Mouse (Mus musculus) ES-E14 (cell line): Measurements from ENCODE around the gene Robo1. TPM values are rescaled to one million over a fixed set of nuclear protein-coding genes. Genes with fewer than 3 reads are reported as not detected.

Experiments
- DNase-seq: peaks from one replicate; pipeline ENCODE4 v3.0.0-alpha.2; 2013; ENCODE audit warnings: low read depth, low spot score
- H3K27ac ChIP-seq: 2 replicates; pipeline ENCODE4 v1.5.1; 2012; ENCODE audit warnings: low read depth, mild to moderate bottlenecking, low read length, moderate library complexity, mixed read lengths; ENCODE audit not compliant: poor library complexity, insufficient read depth, severe bottlenecking
- H3K36me3 ChIP-seq: 2 replicates; pipeline ENCODE4 v1.6.1; 2012; ENCODE audit warnings: mild to moderate bottlenecking, low read length, moderate library complexity, mixed read lengths; ENCODE audit not compliant: control insufficient read depth, poor library complexity, insufficient read depth, severe bottlenecking
- H3K4me1 ChIP-seq, 2 experiments: fragments of 150-350 bp in 1 of 2; sonication (generic) in 1 of 2; 2 replicates each; pipeline ENCODE4 v1.6.1; 2012; ENCODE audit warnings: low read length in 2 of 2, mild to moderate bottlenecking in 1 of 2, mixed read lengths in 1 of 2; ENCODE audit not compliant: control insufficient read depth in 2 of 2, insufficient read depth in 2 of 2, poor library complexity in 1 of 2
- H3K4me3 ChIP-seq, 2 experiments: fragments of 150-350 bp in 1 of 2; sonication (generic) in 1 of 2; 2 replicates each; pipeline ENCODE4 v1.5.1; 2012; ENCODE audit warnings: low read length in 2 of 2, low read depth in 1 of 2, mild to moderate bottlenecking in 1 of 2, mixed read lengths in 1 of 2; ENCODE audit not compliant: insufficient read depth in 1 of 2, poor library complexity in 1 of 2, severe bottlenecking in 1 of 2
- H3K9ac ChIP-seq: 2 replicates; pipeline ENCODE4 v1.6.1; 2012; ENCODE audit warnings: low read depth, mild to moderate bottlenecking, low read length, mixed read lengths; ENCODE audit not compliant: poor library complexity, insufficient read depth, severe bottlenecking
- H3K9me3 ChIP-seq: fragments of 150-350 bp; sonication (generic); 2 replicates; pipeline ENCODE4 v1.6.1; 2012; ENCODE audit warnings: low read depth, mild to moderate bottlenecking, low read length; ENCODE audit not compliant: control insufficient read depth, insufficient read depth
- CHD2 ChIP-seq: IDR thresholded peaks from 2 replicates; pipeline ENCODE4 v1.6.1; 2014; ENCODE audit warnings: mild to moderate bottlenecking, low read depth, low read length, inconsistent platforms
- HCFC1 ChIP-seq: IDR thresholded peaks from 2 replicates; pipeline ENCODE4 v1.6.1; 2012; ENCODE audit warnings: low read length, inconsistent platforms, borderline replicate concordance; ENCODE audit not compliant: insufficient read depth
- MAFK ChIP-seq: IDR thresholded peaks from 2 replicates; pipeline ENCODE4 v1.6.1; 2014; ENCODE audit warnings: mild to moderate bottlenecking, low read depth, low read length, inconsistent platforms; ENCODE audit not compliant: insufficient read depth
- ZC3H11A ChIP-seq: IDR thresholded peaks from 2 replicates; pipeline ENCODE4 v1.6.1; 2012; ENCODE audit warnings: low read depth, mild to moderate bottlenecking, inconsistent platforms, low read length, borderline replicate concordance
- ZNF384 ChIP-seq: IDR thresholded peaks from 2 replicates; pipeline ENCODE4 v1.6.1; 2012; ENCODE audit warnings: low read depth, low read length, inconsistent platforms
- in situ Hi-C, 2 experiments: fragments of 600-800 bp; cut with MboI; formaldehyde crosslinking; loops; one replicate each; pipeline ENCODE4 v1.15.1; 2025; ENCODE audit warnings: low sequenced_read_pairs in 2 of 2, inconsistent platforms in 1 of 2; ENCODE audit not compliant: unreplicated experiment in 2 of 2
- total RNA-seq: library from RNA; depleted of rRNA; stranded (reverse); fragments of 300-350 nt; gene quantifications from 2 replicates; pipeline ENCODE4 v1.2.3, GENCODE M21; 2012

Gene Robo1
- total RNA-seq, 1 experiment = 20.5 TPM

DNA sequence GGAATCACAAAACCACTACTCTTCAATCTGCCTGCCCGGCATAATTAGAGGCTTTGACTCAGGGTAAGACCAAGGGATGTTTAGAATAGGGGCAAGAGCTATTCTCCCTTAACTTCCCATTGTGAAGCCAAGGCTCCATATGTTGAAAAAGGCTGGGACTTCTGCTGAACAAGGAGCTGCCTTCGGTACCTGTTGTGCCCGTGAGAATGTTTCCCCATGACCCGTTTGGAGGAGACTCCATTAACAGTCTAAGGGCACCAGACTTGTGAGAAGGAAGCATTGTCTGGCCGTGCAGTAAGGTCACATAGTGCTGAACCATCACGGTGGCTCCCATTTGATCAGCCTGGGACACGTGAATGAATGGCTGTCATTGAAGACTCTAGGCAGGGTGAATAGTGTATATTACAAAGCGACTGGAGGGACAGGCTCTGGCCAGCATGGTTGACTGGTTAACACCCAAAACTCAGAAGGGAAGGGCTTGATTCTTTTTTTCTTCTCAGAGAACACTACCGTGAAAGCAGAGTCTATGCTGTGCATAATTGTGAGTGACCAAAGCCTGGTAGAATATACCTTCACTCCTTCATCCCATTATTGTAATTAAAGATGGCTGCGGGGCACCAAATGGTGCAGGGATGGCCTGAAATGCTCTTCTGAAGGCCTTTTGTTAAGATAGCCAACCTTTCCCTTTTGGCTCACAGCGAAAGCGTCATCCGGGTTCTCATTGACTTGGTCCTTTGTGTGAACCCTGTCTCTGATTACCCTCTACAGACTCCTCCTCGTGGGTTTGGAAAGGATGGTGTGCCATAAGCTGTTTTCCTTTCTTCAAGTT lies 385.6 kb downstream of the Robo1 start:
- Histone ChIP-seq H3K4me1 (peaks cover 0 to 4% of the 10 kb centered on the region in 2 experiments; a peak in 1 of 4 replicates), H3K4me3 (no peak overlapping the region), H3K9me3 (no peaks in the 10 kb centered on the region), H3K27ac (no peak overlapping the region), H3K9ac (no peak overlapping the region), H3K36me3 (no peaks in the 10 kb centered on the region)
- DNase-seq = no peak
- in situ Hi-C loops = no loop called here
- TF ChIP-seq CHD2 (no peak), ZNF384 (no peak), MAFK (no peak), ZC3H11A (no peak), HCFC1 (no peak)

DNA sequence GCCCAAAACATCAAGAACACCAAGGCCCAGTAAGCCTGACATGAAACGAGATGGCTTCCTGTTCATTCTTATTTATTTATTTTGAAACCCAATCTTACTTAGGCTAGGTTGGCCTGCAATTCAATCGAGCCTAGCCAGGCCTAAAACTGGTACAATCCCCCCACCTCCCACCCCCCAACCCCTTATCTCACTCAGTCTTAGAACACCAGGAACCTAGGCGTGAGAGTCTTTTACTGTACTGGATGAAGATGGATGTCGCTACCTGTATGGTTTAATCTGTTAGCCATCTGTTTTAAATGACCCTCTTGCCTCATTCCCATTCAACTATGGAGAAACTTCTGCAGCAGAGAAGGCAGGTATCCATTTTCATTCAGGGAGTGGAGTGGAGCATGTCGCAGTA lies 386.7 kb downstream of the Robo1 start:
- Histone ChIP-seq H3K4me1 (peaks cover 0 to 6% of the 10 kb centered on the region in 2 experiments; a peak in 1 of 4 replicates), H3K4me3 (no peak overlapping the region), H3K36me3 (no peaks in the 10 kb centered on the region), H3K9me3 (no peaks in the 10 kb centered on the region), H3K9ac (no peak overlapping the region), H3K27ac (no peak overlapping the region)
- in situ Hi-C loops = no loop called here
- no peak for DNase-seq
- TF ChIP-seq MAFK = no peak
- TF ChIP-seq CHD2 = no peak
- no peak for TF ChIP-seq HCFC1
- no peak for TF ChIP-seq ZNF384
- TF ChIP-seq ZC3H11A = no peak

DNA sequence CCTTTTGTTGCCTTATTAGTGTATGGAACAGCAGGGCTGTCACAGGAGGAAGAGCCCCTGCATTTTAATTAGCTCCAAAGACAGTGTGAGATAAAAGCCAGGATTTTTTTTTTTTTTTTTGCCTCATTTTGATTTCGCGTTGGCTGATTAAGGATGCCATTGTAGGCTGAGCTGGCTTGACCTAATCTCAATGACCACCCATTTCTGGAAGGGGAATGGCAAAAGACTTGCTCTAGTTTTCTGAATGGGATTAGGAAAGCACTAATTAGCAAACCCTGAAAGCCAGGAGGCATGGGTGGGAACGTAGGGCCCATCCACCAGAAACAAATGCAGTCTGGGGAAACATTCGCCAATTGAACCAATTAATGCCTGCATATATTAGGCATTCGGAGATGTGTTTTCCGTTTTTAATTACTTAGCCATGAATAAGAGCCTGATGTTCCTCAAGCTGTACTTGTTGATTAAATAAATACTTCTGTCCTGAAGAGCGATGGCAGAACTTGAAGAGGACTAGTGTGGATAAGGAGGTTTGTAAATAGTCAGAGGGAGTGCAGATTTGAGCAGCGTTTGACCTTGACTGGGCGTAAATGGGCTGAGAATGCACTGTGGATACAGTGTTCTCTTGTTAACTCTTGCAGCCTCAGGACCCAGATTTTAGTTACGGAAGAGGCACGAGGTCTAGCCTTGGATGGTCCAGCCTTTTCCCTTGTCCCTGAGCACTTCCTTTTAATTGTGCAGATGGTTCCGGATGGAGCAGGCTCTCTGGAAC lies 391.3 kb downstream of the Robo1 start:
- DNase-seq = no peak
- Histone ChIP-seq H3K4me1 (peaks cover 2 to 12% of the 10 kb centered on the region in 2 experiments), H3K27ac (peak overlapping the region; percentile 60; the same call in 1 of the 2 replicates), H3K9ac (peak overlapping the region; percentile 31; the same call in 1 of the 2 replicates), H3K36me3 (no peaks in the 10 kb centered on the region), H3K9me3 (no peaks in the 10 kb centered on the region), H3K4me3 (peak overlapping the region; percentile 33 to 41)
- in situ Hi-C loops = no loop called here
- TF ChIP-seq CHD2 (no peak), ZNF384 (0 out of 2 replicates have a peak, but pooled peaks have one; percentile 34)

DNA sequence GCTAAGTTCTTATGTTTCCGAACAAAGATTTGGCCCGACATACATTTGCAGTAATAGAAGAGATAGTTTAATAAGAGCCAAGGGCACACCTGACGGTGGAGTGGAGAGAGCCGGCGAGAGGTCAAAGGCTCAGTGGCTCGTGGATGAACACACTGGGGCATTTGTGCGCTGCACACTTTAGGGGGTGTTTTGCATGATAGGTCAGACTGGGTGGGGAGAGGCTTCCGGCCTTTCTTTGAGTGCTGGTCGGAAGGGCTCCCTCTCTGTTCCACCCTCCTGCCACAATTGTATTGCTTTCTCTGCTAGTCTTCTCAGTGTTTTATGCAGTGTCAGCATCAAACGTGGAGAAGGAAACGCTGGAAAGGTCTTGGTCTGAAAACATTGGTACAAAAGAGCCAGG lies 392.2 kb downstream of the Robo1 start:
- in situ Hi-C loops = no loop called here
- TF ChIP-seq ZC3H11A (no peak), CHD2 (no peak), MAFK (peak; percentile 70), ZNF384 (no peak)
- Histone ChIP-seq H3K9me3 (no peaks in the 10 kb centered on the region), H3K9ac (peak overlapping the region; percentile 31; the same call in 1 of the 2 replicates), H3K4me3 (peak overlapping the region; percentile 33 to 41), H3K27ac (peak overlapping the region; percentile 60; the same call in 1 of the 2 replicates), H3K36me3 (no peaks in the 10 kb centered on the region), H3K4me1 (peaks cover 5 to 13% of the 10 kb centered on the region in 2 experiments)
- no peak for DNase-seq
